Mouse (Mus musculus): ENCODE results near the gene Eef1e1.
"Not testable (repeated sequence)": the region's sequence is repeated elsewhere in the genome, so short reads cannot be mapped to it uniquely, and the experiment has no call there.

DNA sequence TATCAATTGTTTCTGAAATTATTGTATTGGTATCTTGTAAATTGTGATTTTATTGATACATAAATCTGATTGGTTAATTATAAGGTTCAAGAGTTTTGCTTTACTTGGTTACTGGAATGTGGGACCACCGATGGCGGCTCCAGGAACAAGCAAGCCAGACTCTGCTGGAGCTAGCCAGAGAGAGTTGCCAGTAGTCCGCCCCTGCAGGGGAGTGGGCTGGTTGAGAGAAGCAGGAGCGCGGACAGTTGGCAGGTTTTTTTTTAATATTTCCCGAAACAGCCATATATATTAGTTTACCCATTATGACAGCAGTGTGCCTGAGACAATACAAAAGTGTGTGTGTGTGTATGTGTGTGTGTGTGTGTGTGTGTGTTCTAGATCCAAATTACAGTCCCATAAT is 12.6 kb upstream of the Eef1e1 start:
- TF ChIP-seq POLR2A (IDR thresholded peaks at IDR 0.05; ENCODE audit: low read depth, low read length); CTCF (IDR thresholded peaks at IDR 0.05; ENCODE audit: borderline replicate concordance, insufficient read depth, low read length): not testable (repeated sequence)

Measured in embryonic fibroblast, embryonic 13.5 days (primary cell).